Comparison of ENCODE assay signal across 7 mouse cellular contexts in the genomic region with DNA sequence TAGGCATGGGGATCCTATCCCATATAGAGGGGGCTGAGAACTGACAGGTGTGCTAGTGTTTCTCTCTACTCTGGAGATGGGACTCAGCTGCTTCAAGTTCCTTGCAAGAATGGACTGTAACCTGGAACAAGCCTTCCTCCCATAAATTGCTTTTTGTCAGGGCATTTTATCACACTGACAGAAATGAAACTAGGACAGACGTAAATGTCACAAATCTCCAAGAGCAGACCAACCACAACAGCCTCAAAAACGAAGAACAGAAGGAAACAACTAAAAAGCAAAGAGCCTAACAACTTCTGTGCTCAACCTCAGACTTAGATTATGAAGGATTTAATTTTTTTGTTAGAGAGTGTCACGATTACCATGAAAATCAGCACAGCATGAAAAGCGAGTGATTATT.
ATAC-seq lines count a peak whose summit lies in the region.
"Had no signal": no experiment of that assay in that cellular context is flagged by ENCODE, and none has a peak within 500 bp of the region (broad histone marks: within the 10 kb centered on the region; RNA-seq: fewer than 3 reads in every experiment).

No protein-coding gene starts in this region.

- no peak overlapping the region for H3K27ac ChIP-seq in forebrain, embryonic 13.5 days

- WGBS in forebrain, embryonic 13.5 days: 76% methylated on average over 4 of the region's 4 CpGs

- H3K9me3 ChIP-seq in forebrain, embryonic 13.5 days (replicated peaks): no peaks in the 10 kb centered on the region
- H3K9me3 ChIP-seq: G1E had no signal

- ATAC-seq in hematopoietic stem cell, adult 5-6 weeks (replicated peaks in 1 of 2; ENCODE audit: insufficient read depth in 1 of 2, low FRiP score in 2 of 2, low TSS enrichment in 1 of 2, low read depth in 1 of 2, poor library complexity in 2 of 2, severe bottlenecking in 2 of 2): peak; percentile 66 to 74
- ATAC-seq in forebrain, embryonic 13.5 days: no peak
- ATAC-seq: activated CD4-positive, CD25-positive, alpha-beta regulatory T cell, adult 4 months; CD4-positive, CD25-positive, alpha-beta regulatory T cell, adult 4 months; Patski had no signal

- H3K9ac ChIP-seq in forebrain, embryonic 13.5 days: no peak overlapping the region

- no peaks in the 10 kb centered on the region for H3K27me3 ChIP-seq in forebrain, embryonic 13.5 days
- H3K27me3 ChIP-seq: CH12.LX had no signal

- no peaks in the 10 kb centered on the region for H3K36me3 ChIP-seq in forebrain, embryonic 13.5 days (ENCODE audit: poor library complexity, severe bottlenecking)
- H3K36me3 ChIP-seq: G1E had no signal

- H3K4me3 ChIP-seq in forebrain, embryonic 13.5 days: no peak overlapping the region

- H3K4me1 ChIP-seq in forebrain, embryonic 13.5 days: no peaks in the 10 kb centered on the region

- no peak overlapping the region for H3K4me2 ChIP-seq in forebrain, embryonic 13.5 days
